Mouse (Mus musculus): ENCODE measurements at regions not wholly inside any gene's neighbourhood (a gene's known extent, or its start where the extent isn't known, plus 50 kb on each side); places are given as distances from the start of the nearest gene placed in this dataset.

DNA sequence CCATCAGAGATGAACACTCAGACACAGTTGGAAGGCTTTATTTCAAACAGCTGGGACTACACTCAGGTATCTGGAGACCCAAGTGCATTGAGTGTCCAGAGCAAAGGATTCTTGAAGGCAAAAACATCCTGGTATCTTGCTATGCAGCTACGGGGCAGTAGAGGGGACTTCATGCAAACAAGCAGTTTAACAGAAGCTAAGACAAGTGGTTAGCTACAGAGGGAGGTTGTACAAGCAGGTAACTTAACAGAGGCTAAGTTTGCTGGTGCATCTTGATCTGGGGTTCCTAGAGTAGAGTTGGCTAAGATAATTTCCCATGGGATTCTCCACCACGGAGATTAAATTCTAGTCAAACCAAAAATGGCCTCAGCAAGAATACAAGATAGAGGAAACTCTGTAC lies 145.5 kb upstream of the Zfp618 start:
- DNase-seq, result no peak

DNA sequence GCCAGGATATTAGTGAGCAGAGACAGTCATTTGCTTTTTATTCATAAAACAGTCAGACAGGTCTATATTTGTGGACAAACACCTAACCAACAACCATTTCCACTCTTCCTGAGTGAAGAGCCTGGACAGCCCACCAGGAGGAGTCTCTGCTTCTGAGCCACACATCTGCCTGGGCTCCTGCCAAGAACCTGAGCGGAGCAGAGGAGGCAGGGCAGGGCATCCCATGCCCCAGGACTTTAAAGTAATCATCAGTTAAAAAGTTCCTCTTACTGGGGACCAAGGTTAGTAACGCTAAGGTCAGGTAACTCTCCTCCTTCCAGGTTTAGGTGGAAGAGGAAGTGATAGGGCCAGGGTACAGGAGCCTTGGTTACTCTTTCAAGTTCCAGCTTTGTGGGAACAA lies 144.1 kb upstream of the Zfp618 start:
- no peak for DNase-seq

DNA sequence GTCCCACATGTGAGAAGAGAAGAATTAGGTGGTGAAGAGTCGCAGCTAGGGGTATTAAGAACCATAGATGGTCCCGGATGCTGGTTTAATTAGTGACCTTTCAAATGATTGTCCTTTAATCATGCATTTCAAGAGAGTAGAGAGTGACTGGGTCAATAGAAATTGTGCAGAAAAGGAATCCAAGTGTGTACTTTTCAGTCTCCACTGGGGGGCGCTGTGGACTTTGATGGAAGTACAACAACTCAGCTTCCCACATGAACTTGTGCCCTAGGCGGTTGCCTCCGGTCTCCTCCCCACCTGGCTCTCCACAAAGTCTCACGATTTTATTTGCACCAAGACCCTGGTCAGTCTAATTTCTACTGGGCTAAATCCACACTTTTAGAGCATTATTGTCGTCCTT lies 142.8 kb upstream of the Zfp618 start:
- DNase-seq, result peak; percentile 11 to 19

DNA sequence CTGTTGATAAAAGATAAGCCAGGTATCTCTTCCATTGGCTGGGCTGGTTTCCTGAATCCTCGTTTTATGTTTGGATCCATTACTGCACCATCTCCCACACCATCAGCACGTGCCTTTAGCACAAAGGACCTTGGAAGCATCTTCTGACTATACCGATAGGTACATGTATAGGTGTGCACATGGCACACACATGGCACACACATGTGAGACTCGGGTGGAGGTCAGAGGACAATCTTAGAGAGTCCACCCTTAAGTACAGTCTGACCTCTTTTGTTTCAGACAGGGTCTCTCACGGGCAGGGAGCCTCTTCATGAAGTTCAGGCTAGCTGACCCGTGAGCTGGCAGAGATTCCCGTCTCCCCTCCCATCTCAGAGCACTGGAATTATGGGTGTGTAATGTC lies 142.3 kb upstream of the Zfp618 start:
- DNase-seq, result no peak

DNA sequence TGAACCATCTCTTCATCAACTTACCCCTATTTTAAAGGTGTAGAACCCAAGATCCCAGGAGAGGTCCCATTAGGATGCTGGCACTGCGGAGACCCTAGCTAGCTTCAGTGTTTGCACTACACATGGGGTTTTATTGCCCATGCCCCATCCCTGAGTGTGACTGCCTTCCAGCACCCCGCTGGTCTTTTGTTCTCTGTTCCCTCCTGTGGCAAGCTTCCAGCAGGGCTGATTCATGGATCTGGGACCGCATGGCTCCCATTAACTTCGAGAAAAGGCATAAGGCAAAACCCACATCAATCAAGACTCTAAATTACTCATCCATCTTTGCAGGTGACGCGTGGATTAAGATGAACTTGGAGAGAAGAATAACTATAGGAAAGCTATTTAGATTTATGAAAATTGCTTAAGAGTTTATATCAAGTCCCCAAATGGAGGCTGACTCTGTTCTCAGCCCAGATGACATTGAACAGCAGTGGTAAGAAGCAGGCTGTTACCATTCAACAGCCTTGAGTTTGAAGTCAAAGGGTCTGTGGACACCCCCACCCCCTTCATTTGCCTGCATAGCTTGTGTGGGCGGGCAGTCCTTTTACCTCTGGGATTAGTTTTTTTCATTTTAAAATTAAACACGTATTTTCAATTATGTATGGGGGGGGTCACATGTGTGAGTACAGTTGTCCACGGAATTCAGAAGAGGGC lies 141.7 kb upstream of the Zfp618 start:
- no peak for DNase-seq

DNA sequence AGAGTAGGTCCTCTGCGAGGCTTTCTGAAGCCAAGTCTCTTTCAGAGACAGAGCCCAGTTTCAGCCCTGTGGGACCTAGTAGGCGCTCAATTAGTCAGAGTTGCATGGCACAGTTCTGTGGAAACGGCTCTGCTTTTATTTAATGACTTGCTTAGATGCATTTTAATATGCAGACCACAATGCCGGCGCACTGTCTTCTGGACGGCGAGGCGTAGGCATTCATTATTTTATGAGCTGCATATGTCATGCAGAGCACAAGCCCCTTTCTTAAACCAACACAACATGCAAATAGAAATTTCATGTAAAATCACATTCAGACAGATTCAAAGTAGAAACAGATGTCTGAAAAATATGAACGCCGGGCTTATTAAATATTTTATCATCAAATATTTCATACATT lies 140.8 kb upstream of the Zfp618 start:
- DNase-seq, result no peak

DNA sequence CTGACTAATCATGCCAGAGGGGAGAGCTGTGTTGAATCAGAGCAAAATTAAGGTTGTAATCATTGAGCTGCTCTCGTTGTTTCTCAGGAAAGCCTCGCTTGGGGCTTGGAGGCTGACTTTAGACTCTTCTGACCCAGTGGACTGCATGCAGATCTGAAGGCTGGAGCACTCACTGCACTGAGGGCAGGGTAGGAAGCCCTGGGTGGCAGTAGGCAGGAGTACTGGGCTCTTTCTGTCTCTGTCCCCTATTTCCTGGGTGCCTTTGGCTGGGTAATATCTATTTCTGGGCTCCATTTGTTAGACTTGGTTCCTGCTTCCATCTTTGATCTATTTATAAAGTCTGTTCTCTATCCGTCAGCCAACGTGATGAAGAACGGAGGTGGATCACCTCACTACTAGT lies 140.1 kb upstream of the Zfp618 start:
- no peak for DNase-seq

DNA sequence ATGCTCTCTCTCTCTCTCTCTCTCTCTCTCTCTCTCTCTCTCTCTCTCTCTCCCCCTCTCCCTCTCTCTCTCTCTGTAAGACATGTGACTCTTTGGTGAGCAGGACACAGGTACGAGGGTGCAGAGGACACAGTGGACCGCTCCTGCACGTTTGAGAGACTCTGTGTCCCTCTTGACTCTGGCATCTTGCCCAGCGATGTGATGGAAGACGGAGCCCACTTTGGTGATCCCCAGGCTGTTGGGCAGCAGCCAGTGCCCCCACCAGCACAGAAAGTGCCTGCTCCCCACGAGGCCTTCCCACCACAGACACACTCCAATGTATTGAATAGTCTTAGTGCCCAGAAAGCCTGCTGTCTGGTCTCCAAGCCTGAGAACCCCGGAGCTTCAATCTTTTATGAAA lies 136.4 kb upstream of the Zfp618 start:
- DNase-seq, result no peak

DNA sequence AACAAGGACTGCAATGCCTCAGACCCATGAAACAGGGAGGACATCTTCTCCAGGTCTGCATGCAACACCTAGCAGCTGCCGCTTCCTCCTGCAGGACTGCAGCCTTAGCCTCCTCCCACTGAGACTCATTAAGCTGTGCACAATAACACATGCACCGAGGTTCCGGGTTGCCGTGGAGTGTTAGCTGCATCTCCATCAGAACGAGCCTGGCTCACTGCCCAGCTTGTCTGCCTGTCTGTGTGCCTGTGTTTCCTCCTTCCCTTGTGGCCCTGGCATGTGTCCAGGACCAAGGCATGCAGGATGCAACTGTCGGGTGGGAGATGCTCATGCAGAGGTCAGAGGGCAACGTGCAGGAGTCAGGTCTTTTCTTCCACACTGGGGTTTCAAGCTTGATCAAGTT lies 131.4 kb upstream of the Zfp618 start:
- no peak for DNase-seq

DNA sequence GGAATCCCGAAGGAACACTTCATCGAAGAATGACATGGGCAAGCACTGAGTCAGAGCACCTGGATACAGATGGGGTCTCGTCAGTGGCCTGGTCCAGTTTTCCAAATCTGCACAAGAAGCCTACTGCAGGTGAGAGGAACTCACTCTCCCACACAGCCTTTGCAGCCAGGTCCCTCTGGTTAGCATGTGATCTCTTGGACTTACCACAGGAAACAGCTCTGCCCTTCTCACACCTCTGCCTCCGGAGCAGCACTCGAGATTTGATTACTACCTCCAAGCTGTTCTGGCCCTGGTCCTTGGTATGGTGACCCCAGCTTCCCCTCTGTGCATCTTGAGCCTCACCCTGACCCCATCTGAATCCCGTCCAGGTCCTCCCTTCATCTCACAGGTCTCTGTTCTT lies 128.5 kb upstream of the Zfp618 start:
- DNase-seq, result no peak

DNA sequence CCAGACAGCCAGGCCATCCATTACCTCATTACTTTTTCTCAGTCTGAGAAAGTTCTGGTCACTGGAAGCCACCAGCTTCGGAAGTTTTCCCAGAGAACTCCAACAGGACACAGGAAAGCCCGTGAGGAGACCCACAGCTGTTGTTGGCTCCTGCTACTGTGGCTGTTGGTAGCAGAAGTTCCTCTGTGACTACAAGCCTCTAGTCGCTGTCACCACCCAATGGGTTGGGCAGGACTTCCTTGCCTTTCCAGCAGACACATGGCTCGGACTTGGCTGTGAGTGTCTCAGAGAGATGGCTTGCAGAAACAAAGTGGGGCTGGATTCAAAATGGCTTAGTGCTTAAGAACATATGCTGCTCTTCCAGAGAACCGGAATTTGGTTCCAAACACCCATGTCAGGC lies 114.8 kb upstream of the Zfp618 start:
- DNase-seq, result no peak

DNA sequence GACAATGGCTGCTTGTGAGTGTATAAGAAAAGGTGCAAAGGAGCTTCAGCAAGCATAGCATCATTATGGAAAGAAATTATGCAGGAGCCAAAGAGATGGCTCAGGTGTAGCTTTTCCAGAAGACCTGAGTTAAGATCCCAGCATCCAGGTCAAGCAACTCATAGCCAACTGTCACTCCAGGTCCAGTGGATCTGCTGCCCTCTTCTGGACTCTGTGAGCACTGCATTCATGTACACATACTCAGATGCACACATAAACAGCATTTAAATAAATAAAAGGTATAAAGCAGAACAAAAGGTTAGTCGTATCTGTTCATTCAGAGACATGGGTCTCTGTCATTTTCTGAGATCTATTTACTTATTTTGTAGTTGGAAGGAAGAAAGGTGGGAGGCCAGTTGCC lies 112.0 kb upstream of the Zfp618 start:
- DNase-seq, result no peak

DNA sequence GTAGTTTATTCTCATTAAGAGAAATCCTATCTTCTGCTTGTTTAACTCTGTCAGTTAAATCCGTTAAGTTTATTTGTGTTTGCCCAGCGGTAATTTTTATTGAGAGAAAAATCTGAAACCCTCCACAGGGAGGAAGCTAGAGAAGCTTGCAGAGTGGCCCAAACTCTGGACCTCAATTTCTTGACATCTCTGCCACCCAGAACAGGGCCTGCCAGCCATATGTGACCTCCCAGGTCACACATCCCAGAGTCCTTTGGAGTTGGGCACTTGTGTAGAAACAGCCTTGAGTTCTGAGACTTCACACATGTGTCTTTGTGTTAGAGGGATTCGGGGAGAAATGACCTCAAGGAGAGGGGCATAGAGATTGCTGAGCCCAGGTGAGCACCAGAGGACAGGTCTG lies 109.0 kb upstream of the Zfp618 start:
- DNase-seq, result no peak

DNA sequence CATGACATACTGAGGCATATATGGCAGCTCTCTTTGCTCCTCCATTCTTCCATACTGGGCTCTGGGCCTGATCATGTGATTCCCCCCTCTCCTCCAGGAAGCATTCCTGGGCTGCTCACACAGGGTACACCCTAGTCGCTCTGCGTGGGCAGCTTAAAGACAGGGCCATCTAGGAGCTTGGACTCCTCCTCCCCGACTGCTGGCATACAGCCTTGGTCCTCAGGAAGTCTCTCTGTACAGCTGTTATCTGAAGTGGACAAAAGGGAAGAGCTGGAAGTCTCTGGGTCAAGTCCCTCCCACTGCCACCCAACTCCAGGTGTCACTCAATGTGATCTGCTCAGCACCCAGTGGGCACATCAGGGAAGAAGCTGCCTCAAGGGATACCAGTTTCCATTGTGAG lies 102.6 kb upstream of the Zfp618 start:
- DNase-seq, result no peak

DNA sequence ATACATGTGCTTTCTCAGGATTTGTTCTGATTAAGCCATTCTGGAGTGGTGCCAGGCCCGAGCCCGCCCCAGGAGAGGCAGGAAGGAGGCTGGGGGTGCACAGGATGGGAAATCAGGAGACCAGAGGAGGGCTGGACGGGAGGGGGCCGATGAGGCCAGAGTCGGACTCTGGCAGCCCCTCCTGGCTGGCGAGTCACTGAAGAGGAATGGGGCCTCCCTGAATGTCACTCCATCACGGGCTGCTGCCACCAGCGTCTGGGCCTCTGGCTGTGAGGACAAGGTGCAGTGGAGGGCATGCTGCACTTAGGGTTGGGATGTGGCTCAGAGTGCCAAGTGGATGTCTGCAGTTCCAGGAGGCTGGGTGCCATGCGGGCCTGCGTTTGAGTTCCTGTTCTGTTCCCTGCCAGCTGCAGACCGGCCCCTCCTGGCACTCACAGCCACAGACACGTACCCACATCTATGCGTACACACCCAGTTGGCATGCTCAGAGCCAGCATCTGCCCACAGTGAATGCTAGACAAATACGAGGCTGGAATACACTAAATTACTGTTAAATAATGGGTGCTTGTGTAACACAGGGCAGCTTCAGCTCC lies 94.9 kb upstream of the Zfp618 start:
- peak; percentile 20 to 31 for DNase-seq

DNA sequence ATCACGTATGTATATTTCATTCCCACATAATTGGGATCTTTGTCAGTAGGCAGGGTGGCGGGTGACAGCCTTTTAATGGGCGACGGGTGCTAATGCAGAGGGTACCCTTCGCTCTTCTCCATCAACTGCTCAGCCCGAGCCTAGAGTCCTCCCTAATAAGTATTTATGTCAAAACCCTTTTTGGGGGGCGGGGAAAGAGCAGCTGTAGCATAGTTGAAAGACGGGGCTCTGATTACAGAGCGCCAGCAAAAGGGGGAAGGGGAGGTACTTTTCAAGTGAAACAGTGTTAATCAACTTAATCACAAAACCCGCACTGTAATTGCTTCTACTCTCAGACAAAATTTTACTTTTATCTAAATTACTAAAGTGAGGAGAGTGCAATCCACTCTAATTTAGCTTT lies 92.8 kb upstream of the Zfp618 start:
- DNase-seq, result no peak

DNA sequence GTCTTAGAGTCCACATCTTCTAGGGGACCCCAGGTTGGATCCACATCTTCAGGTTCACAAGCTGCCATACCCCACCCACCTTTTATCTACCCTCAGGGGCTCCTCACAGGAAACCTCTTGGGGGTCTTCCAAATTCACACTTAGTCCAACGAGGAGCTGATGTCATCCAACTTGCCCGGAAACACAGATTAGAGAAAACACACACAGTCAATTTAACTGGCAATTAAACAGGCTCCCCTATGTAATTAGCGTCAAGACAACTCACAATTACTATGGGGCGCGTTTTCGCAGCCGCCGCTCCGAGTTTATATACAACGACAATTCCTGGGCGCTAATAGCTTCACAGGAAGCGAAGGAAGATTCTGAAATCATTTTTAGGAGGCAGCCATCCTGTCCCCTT lies 91.4 kb upstream of the Zfp618 start:
- no peak for DNase-seq

DNA sequence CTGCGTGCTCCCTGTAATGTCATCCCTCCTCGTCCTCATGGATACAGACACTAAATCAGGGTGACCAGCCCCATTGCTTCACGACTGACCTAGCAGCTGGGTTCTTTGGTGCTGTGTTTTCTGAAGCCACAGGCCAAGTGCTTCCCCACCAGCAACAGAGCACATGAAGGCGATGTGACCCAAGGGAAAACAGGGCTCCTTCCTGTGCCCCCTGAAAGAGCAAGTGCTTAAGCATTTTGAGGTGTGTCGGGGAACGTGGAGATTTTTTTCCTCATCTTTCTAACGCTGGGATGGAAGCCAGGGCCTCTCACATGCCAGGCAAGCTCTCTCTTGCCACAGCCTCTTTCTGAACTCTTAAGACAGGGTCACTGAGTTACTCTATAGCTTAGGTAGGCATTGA lies 87.3 kb upstream of the Zfp618 start:
- no peak for DNase-seq

DNA sequence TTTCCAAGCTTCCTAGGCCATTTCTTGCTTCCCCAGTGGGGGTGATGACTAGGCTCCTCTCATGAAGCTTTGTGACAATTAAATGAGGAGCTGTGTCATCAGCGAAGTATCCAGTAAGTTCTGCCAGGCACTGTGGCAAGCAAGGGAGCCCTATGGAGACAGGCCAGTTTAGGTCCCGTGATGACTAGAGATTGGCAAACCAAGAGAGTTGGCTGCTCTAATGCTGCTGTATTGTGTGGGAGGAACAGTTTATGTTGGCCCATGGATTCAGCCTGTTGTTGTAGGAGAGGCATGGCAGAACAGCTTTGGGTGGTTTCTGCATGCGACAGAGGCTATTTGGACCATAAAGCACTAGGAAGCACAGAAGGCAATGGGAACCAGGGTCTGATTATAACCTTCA lies 86.4 kb upstream of the Zfp618 start:
- peak; percentile 15 to 38 for DNase-seq

DNA sequence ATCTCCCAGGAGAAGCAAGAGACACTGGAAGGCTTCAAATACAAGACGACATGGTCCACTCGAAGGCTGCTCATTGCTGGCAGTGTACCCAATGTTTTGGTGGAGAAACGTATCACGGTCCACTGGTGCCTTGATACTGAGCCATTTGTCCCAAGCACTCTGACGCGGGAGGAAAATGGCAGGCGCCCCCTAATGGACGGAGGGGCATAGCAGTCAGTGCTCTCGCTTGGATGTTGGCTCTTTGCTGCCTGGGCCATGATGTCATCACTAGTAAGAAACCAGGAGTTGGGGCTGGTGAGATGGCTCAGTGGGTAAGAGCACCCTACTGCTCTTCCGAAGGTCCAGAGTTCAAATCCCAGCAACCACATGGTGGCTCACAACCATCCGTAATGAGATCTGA lies 83.5 kb upstream of the Zfp618 start:
- DNase-seq, result no peak

DNA sequence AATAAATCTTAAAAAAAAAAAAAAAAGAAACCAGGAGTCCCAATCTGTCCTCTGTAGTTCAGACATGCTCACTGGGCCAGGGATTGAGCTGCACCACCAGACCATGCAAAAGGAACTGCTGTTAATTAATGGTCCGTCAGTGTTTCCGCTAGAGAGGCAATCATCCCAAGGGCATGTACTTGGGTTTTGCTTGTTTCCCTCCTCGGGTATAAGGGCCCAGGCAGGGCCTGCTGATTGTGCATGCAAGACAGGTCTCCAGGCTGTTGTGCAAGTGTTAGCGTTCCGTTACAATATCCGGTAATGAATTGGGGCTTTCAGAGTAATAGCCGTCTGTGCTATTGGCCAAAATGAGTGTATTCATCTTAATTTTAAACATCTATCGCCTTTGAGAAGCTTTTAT lies 83.1 kb upstream of the Zfp618 start:
- no peak for DNase-seq

DNA sequence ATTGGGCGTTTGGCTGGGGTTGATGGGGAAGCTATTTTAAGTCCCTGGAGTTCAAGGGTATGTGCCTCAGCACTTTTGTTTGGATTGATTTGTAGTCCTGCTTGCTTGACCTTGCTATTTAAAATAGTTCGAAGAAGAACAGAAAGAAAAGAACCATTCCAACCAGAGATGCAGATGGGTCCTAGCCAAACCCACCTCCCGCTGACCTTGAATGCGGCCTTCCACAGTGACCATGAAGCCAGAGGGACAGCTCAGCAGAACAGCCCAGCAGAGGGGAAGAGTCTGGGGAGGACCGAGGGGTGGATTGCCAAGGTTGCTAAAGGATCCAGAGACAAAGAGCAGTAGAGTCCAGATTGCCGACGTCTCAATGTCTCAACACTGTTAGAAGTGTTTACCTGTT lies 76.6 kb upstream of the Zfp618 start:
- no peak for DNase-seq

DNA sequence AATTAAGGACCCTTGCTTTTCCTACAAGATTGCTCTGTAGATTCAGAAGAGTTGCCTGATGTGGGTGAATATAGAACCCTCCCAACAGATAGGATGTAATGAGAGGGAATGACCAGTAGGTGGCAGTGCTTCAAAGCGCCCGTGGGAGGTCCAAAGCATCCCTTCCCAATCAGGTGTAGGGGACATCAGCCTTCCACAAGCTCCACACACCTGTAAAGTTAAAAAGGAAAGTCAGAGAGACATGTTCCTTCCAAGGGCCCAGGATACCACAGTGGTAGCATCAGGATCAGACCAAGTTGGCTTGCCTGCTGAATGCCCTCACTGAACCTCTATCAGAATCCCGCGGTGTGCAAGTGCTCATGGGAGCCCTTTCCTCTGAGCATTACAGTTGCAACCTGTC lies 75.7 kb upstream of the Zfp618 start:
- DNase-seq, result peak in 1 of 2 experiments; percentile 21

DNA sequence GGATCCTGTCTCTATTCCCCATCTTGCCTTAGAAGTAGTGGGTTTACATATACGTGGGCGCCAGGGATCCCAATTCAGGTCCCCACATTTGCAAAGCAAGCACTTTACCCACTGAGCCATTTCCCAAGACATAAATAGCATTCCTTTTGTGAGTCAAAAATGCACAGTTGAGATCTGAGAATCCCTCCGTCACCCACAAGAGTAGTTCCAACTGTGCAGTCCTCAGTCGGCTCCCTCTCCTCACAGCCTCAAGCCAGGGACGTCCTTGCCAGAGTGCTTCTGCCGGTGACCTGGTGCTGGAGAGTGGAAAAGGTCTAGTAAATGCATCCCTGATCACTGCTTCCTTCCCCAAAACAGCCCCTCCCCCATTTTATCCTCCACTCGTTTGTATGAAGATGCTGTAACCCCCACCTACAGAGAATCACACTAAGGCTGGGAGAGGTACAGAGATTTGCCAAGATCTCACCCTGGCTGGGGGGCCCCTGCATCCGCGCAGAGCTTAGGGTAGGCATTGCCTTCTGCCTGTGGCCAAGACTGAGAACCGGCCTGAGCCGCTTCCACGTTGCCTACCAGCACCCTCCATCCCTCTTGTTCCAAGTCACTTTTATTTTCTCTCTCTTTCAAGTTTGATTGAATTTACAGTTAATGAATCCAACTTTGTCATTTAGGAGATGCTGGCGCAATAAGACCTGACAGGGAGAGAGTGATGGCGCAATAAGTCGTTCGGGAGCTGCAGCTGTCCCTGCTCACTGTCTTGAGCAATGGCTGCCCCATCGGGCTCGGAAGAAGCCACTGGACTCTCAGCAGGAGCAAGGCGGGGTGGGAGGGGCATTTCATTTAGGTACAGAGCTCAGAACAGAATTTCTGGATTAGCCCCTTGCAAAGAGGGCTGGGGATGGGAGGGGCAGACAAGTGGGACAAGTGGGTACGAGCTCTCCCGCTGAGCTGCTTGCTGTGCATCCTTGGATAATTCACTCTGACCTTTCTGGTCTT lies 74.5 kb upstream of the Zfp618 start:
- peak; percentile 9 to 32 for DNase-seq

Data from lung, adult 18-20 months (tissue).